Mouse (Mus musculus) central nervous system, embryonic 11.5 days (tissue): ENCODE results near the gene Sv2c. TPM values are rescaled to one million over a fixed set of nuclear protein-coding genes. Genes with fewer than 3 reads are reported as not detected.

Experiments used
- polyA plus RNA-seq: library from polyadenylated mRNA; depleted of rRNA; stranded (reverse); fragments of >200 nt; gene quantifications from 2 replicates; pipeline ENCODE4 v1.2.3, GENCODE M21; 2012; rRNA removed

The Sv2c gene
- polyA plus RNA-seq = 0.90 and 2.2 TPM in 2 replicates

GRCm38 (mm10) chr13:96132401-96132816 is at the start of gene Sv2c:
Gene Sv2c (minus strand): TSS chr13:96132577.

GRCm38 (mm10) chr13:96081754-96082153 is 50.6 kb downstream of the Sv2c start, which contains the start of gene Gm17190:
Gene Gm17190 (plus strand): TSS chr13:96082054.

GRCm38 (mm10) chr13:96081276-96081675 is 51.1 kb downstream of the Sv2c start, which contains the start of gene Gm20075:
Gene Gm20075 (minus strand): TSS chr13:96081376.

Other genes starting within 250 kb of the Sv2c start
- 19.1 and 22.5 TPM in 2 replicates for gene Iqgap2, start 240.7 kb downstream of the Sv2c start, polyA plus RNA-seq
- 5.0 and 5.7 TPM in 2 replicates for gene Gm20075, start 51.2 kb downstream of the Sv2c start, polyA plus RNA-seq
- gene Gm17190, start 50.5 kb downstream of the Sv2c start, polyA plus RNA-seq = not detected in 2 replicates